Mouse (Mus musculus) bone marrow, adult 2 months (tissue): ENCODE measurements around the gene Fam234b. TPM values are rescaled to one million over a fixed set of nuclear protein-coding genes. Genes with fewer than 3 reads are reported as not detected.
A peak's percentile ranks its signal among the peaks of the same experiment; 100 is the strongest.

Experiments
- H3K27ac ChIP-seq: fragments of 200-500 bp; 2 replicates; pipeline ENCODE4 v1.5.1; 2012; ENCODE audit warnings: low read depth, mild to moderate bottlenecking, control low read depth, inconsistent platforms, low read length; ENCODE audit not compliant: control insufficient read depth, poor library complexity, insufficient read depth
- H3K4me1 ChIP-seq: fragments of 200-500 bp; 2 replicates; pipeline ENCODE4 v1.6.1; 2011; ENCODE audit warnings: low read length; ENCODE audit not compliant: control insufficient read depth, insufficient read depth
- H3K4me3 ChIP-seq: fragments of 200-500 bp; replicated peaks from 2 replicates; pipeline ENCODE3; 2011; ENCODE audit warnings: mild to moderate bottlenecking, low read depth, low read length, control low read depth; ENCODE audit not compliant: control insufficient read depth
- CTCF ChIP-seq: fragments of 200-500 bp; IDR thresholded peaks from 2 replicates; pipeline ENCODE4 v1.5.1; 2011; ENCODE audit warnings: low read length, control low read depth; ENCODE audit not compliant: control insufficient read depth, insufficient read depth
- POLR2A ChIP-seq: fragments of 200-500 bp; IDR thresholded peaks from 2 replicates; pipeline ENCODE4 v1.6.1; 2011; ENCODE audit warnings: low read depth, mild to moderate bottlenecking, control low read depth, low read length, borderline replicate concordance; ENCODE audit not compliant: control insufficient read depth
- WGBS: fragments of 180-500 bp; shearing (Covaris S2); methylation state at CpG from one replicate; pipeline ENCODE4 v1.1.7; 2018; 5-methylcytosine and 5-hydroxymethylcytosine counted together
- polyA plus RNA-seq: library from polyadenylated mRNA; stranded (reverse); fragments of >200 nt; gene quantifications from 2 replicates; pipeline ENCODE4 v1.2.4, GENCODE M21; 2011; ENCODE audit warnings: low replicate concordance; ENCODE audit not compliant: missing spikeins, insufficient read depth, insufficient read length

Gene Fam234b
- polyA plus RNA-seq, 1 experiment: 28.7 TPM

DNA sequence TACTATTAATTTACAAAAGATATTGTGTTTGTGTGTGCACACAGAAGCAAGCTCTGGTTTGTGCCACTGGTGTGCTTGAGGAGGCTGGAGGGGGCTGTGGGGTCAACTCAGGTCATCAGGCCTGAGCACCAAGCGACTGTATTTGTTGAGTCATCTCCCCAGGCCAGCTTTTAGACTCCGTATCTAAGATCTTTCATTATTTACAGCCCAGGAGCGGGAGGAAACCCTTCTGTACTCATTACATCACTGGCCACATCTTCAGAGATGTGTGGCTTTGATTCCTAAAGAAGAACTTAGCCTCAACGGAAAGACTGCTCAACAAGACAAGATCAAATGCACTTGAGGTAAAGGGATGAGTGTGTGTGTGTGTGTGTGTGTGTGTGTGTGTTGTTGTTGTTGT, 9.1 kb upstream of the Fam234b start:
- TF ChIP-seq POLR2A (no peak), CTCF (no peak)

DNA sequence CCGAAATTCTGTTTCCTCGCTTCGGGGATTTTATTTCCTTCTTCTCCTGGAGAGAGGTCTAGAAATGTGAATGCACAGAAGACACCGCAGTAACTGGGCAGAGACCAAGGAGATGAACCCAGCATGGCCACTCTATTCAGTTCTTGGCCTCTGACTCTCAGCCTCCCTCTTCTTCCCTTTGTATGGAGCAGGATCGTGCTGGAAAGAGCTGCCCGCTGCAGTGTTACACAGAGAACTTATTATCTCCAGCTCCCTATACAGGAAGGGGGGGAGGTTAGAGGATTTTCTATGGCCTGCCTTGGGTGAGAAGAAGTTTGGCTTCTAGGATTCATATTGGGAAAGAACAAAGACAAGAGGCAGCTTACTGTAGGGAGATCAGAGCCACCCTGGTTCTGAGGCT, 7.7 kb upstream of the Fam234b start:
- Histone ChIP-seq H3K4me1 (no peaks in the 10 kb centered on the region; the same call in 1 of the 2 replicates), H3K4me3 (no peak overlapping the region), H3K27ac (no peak overlapping the region)
- TF ChIP-seq CTCF: no peak
- TF ChIP-seq POLR2A: no peak
- WGBS: 72% methylated on average over 6 of the region's 6 CpGs

More for the DNA sequence above, 9.1 kb upstream of the Fam234b start:
- Histone ChIP-seq H3K4me1 (peaks cover under 1% of the 10 kb centered on the region; the same call in 1 of the 2 replicates), H3K4me3 (no peak overlapping the region), H3K27ac (no peak overlapping the region)
- 4% methylated on average over 4 of the region's 4 CpGs for WGBS

DNA sequence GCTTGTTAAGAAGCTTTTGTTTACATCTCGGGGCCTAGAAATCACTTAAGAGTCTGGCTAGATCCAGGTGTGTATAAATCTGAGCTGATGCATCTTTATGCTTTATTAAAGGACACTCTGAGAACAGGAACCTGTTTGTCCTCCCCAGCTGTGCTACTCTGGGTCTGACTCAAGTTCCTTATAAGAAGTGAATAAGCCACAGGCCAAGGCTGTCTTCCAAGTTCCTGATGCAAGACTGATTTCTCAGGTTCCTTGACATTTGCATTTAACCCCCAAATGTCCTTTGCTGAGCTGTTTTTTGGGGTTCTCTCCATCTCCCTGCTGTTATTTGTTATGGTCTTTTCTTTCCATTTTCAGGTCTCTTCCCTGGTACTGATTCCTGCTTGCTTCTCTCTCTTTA, 5.9 kb upstream of the Fam234b start:
- TF ChIP-seq CTCF (no peak), POLR2A (no peak)
- Histone ChIP-seq H3K27ac (no peak overlapping the region), H3K4me3 (no peak overlapping the region), H3K4me1 (no peaks in the 10 kb centered on the region; the same call in 1 of the 2 replicates)
- WGBS: 63% methylated on average over 1 of the region's 1 CpGs

DNA sequence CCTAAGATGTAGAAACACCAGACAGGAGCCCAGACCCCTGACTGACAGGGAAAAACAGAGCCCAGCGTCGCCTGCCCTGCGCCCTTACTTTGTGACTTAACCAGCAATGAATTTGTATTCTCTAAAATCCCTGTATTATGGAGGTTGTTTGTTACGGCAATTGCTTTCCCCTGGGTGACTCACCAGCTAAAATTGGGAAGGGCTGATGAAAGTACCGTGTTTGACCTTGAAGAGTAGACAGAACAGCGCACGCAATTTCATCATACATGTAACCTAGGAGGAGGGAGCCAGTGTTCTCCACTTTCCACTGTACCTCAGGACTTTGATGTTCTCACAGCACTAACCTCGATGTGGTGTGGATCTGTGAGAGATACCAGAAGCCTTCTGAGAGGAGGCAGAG, 4.8 kb upstream of the Fam234b start:
- no peak overlapping the region for H3K27ac ChIP-seq
- 75% methylated on average over 8 of the region's 8 CpGs for WGBS
- TF ChIP-seq POLR2A: no peak
- TF ChIP-seq CTCF: no peak
- no peaks in the 10 kb centered on the region; the same call in 1 of the 2 replicates for H3K4me1 ChIP-seq
- no peak overlapping the region for H3K4me3 ChIP-seq

DNA sequence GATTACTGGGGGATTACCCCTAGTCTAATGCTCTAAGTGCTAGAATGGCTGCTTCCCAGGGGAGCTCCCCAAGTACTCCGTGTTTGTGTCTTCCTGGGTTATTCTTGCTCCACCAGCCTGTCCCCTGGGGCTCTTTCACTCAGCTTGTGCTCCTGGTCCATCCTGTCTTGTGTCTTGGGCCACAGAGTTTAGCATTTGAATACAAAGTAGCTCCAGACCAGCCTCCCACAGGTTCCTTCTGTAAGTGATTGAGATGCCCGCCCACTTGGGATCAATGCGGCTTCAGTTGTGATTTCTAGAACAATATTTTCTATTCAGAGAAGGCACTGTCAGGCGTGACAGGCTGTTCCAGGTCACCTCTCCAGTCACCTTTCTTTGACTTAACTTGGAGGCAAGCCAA, 4.0 kb upstream of the Fam234b start:
- TF ChIP-seq POLR2A (no peak), CTCF (no peak)
- no peak overlapping the region for H3K4me3 ChIP-seq
- WGBS: 84% methylated on average over 4 of the region's 4 CpGs

DNA sequence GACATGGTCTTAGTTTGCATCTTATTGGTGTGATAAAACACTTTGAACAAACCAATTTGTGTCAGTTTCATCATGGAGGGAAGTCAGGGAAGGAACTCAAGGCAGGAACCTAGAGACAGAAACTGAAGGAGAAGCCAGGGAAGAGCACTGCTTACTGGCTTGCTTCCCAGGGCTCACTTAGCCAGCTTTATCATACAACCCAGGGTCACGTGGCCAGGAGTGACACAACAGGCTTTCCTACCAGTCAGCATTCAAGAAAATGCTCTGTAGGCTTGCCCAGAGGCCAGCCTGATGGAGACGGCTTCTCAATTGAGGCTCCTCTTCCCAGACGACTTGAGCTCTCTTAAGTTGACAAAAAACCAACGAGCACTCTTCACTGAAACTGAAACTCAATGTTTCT, 2.9 kb upstream of the Fam234b start:
- WGBS: 61% methylated on average over 4 of the region's 4 CpGs
- H3K4me3 ChIP-seq: no peak overlapping the region
- TF ChIP-seq CTCF: no peak
- no peak for TF ChIP-seq POLR2A
- H3K4me1 ChIP-seq: no peaks in the 10 kb centered on the region; the same call in 1 of the 2 replicates
- H3K27ac ChIP-seq: peak overlapping the region; percentile 59

More for the DNA sequence above, 4.0 kb upstream of the Fam234b start:
- no peaks in the 10 kb centered on the region; the same call in 1 of the 2 replicates for H3K4me1 ChIP-seq
- no peak overlapping the region for H3K27ac ChIP-seq

DNA sequence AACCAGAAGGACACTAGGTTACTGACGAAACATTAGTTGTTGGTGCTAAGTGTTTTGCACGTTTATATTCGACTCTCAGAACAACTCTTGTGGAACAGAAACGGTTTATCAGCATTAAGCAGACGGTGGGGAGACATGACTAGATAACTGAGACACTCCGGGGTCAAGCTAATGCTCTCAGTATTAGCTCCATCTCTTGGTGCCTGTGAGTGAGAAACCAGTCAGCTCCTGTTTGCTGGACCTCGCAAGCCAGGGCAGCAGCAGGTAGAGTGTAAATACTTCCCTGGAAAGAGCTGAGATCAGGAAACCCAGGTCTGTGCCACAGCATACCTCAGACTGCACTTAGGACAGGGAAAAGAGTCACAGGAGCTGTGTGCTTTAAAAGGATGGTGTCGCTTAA, 1.1 kb upstream of the Fam234b start:
- no peak for TF ChIP-seq CTCF
- 0 out of 2 replicates have a peak, but pooled peaks have one; percentile 31 for TF ChIP-seq POLR2A
- Histone ChIP-seq H3K27ac (peak overlapping the region; percentile 86), H3K4me3 (peak overlapping the region; percentile 56), H3K4me1 (no peaks in the 10 kb centered on the region)
- WGBS: 66% methylated on average over 8 of the region's 8 CpGs

DNA sequence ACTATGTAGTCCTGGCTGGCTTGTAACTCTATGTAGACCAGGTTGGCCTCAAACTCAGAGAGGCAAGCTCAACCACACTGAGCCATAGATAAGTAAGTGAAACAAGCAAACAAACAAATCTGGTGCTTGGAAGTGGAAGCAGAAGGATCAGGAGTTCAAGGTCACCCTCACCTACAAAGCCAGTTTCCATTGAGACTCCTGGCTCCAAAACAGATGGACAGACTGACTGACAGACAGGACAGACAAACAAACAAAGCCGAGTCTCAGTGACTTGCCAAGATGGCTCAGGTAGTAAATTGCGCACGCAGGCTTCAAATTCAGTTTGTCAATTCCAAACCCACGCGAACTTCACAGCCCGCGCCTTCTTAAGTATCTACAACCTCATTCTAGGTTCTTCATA, 331 bp upstream of the Fam234b start:
- TF ChIP-seq POLR2A: no peak
- peak overlapping the region; percentile 86 for H3K27ac ChIP-seq
- no peaks in the 10 kb centered on the region for H3K4me1 ChIP-seq
- WGBS: 15% methylated on average over 7 of the region's 7 CpGs
- H3K4me3 ChIP-seq: peak overlapping the region; percentile 76

DNA sequence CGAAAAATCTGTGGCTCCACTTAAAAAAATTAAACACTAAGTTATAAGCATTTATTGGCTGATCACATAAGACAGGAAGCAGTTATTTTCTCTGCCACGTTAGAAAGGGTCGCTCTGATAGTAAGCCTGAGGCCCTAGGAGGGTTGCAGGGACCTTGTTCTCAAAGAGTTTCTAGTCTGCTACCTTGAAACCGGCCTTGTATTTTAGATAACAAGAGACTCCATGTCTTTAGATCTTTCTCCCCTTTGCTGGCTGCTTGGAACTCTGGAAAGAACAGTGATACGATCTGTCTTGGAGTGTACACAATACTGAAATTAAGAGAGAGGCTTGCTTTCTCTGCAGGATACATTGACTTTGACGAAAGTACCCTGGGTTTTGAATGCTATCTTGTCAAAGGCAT, 949 bp downstream of the Fam234b start:
- Histone ChIP-seq H3K27ac (no peak overlapping the region), H3K4me1 (no peaks in the 10 kb centered on the region), H3K4me3 (peak overlapping the region; percentile 76)
- TF ChIP-seq POLR2A (no peak), CTCF (no peak)
- 28% methylated on average over 6 of the region's 6 CpGs for WGBS
